Mouse (Mus musculus): ENCODE data around the gene Plekha8.

GRCm38 (mm10) chr6:54586175-54586574 is 8.7 kb upstream of the Plekha8 start:
- peak; percentile 67 for TF ChIP-seq CTCF (conservative IDR thresholded peaks at IDR 0.05; ENCODE audit: insufficient read depth, insufficient read length, low read depth, low read length)
- no peak for TF ChIP-seq POLR2A (IDR thresholded peaks at IDR 0.05; ENCODE audit: low read depth, low read length)
